Mouse (Mus musculus) right cerebral cortex, adult 2 months (tissue): ENCODE data around the gene Tmc5.
A peak's percentile ranks its signal among the peaks of the same experiment; 100 is the strongest.

ENCODE experiments used
- DNase-seq, 2 experiments: peaks; one replicate each; pipeline ENCODE4 v3.0.0; 2021 to 2022; ENCODE audit warnings: low spot score in 2 of 2

Tmc5 gene

GRCm38 (mm10) chr7:118696146-118696545, 99.0 kb downstream of the Tmc5 start:
- no peak for DNase-seq

- no peak for DNase-seq
Observed at GRCm38 (mm10) chr7:118697168-118697567, 100.1 kb downstream of the Tmc5 start.

GRCm38 (mm10) chr7:118698882-118699281, 101.8 kb downstream of the Tmc5 start:
- no peak for DNase-seq

- DNase-seq = no peak
Observed at GRCm38 (mm10) chr7:118703144-118703561, 106.1 kb downstream of the Tmc5 start.

GRCm38 (mm10) chr7:118704001-118704850, 107.1 kb downstream of the Tmc5 start:
- DNase-seq = no peak

GRCm38 (mm10) chr7:118705101-118705961, 108.2 kb downstream of the Tmc5 start, which contains the start of gene Gde1:
Gene Gde1, minus strand, starts transcription at chr7:118705778.
- peak; percentile 93 to 94 for DNase-seq

- no peak for DNase-seq
Observed at GRCm38 (mm10) chr7:118706051-118706450, 109.0 kb downstream of the Tmc5 start.

- DNase-seq = no peak
Observed at GRCm38 (mm10) chr7:118706488-118706887, 109.4 kb downstream of the Tmc5 start.

GRCm38 (mm10) chr7:118707216-118707615, 110.1 kb downstream of the Tmc5 start:
- no peak for DNase-seq

- no peak for DNase-seq
Observed at GRCm38 (mm10) chr7:118708002-118708401, 110.9 kb downstream of the Tmc5 start.

GRCm38 (mm10) chr7:118710776-118711175, 113.7 kb downstream of the Tmc5 start:
- DNase-seq = no peak

GRCm38 (mm10) chr7:118712228-118713173, 115.4 kb downstream of the Tmc5 start, which contains the start of gene Ccp110:
Gene Ccp110, plus strand, starts transcription at chr7:118712552.
- DNase-seq = peak; percentile 96

GRCm38 (mm10) chr7:118714873-118715272, 117.8 kb downstream of the Tmc5 start:
- no peak for DNase-seq

GRCm38 (mm10) chr7:118718066-118718465, 121.0 kb downstream of the Tmc5 start:
- no peak for DNase-seq

- DNase-seq = no peak
Observed at GRCm38 (mm10) chr7:118723927-118724326, 126.8 kb downstream of the Tmc5 start.
